Mouse (Mus musculus) layer of hippocampus, adult 8-10 months (tissue): ENCODE results near the gene L2hgdh. TPM values are rescaled to one million over a fixed set of nuclear protein-coding genes. Genes with fewer than 3 reads are reported as not detected.

Experiments used
- DNase-seq, 2 experiments: peaks; one replicate each; pipeline ENCODE4 v3.0.0; 2022; ENCODE audit warnings: low spot score in 2 of 2
- total RNA-seq, 4 experiments: library from RNA; stranded (reverse); gene quantifications; 2 replicates each; pipeline ENCODE4 v1.2.4; 2022

The L2hgdh gene
- total RNA-seq, result 10 to 100 TPM; 15.5 to 24.9 (median 18.6) TPM

- DNase-seq, result peak; percentile 91 to 94
Measured at GRCm38 (mm10) chr12:69724711-69725460, at the start of gene L2hgdh, which contains the start of gene Atp5s. Gene L2hgdh, minus strand, starts transcription at chr12:69724873. Gene Atp5s, plus strand, starts transcription at chr12:69724950.

- no peak for DNase-seq
Measured at GRCm38 (mm10) chr12:69768841-69769240, 44.2 kb upstream of the L2hgdh start.

DNA sequence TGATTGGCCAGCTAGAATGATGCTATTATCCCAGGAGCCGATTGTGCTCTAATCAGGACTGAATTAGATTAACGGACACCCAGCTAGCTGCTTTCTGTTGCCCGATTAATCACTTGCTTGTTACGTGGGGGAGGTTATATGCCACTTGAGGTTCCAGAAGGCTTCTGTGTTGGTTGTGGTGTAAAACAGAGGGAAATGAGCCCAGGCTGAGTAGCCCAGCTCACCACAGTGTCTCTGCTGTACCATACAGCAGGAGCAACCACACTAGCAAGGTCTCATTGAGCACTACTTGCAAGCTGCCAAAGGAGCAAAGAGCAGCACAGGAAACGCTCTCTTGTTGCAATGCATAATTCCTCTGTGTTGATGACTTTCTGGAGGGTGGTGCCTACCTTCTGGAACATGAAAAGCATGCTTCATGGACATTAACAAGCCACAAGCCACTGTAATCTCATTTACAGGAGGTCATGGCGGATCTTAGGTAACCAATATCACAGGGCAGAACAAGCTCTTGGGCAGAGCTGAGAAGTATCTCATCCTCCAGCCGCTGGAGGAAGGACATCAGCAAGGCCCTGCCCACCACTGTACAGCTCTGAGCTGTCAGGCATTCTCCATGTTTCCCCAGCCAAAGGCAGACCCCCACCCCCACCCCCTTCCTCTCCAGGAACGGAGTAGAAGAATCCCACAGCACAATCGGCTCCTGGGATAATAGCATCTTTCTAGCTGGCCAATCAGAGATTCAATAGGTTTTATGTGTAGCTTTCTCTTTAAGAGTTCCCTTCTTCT lies 43.0 kb upstream of the L2hgdh start:
- DNase-seq, result no peak

DNA sequence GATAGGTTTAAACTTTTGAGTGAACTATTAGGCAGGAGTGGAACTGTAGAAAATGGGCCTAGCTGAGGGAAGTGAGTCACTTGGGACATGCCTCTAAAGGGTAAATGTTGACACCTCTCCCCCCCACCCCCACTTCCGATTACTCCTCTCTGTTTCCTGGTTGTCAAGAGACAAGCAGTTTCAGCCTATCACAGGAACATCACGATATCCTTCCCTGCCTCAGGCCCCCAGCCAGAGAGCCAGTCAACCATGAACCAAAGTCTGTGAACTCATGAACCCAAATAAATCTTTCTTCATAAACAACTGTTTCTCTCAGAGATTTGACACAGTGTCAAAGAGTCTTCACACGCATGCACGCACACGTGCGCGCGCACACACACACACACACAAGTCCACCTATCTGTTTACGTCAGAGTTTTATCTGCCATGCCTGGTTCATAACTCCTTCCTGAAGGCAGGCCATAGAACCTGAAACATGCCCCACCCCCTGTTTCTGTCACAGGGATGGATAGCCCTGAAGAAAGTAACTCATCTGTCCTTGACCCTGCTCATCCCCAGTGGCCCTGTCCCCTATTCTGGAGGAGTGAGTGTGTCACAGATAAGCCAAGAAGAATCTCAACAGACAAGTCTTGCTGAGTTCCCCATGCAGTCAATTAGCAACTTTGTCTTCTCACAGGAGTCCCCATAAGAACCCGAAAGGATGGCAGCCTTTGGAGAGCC lies 41.7 kb upstream of the L2hgdh start:
- DNase-seq, result no peak

DNA sequence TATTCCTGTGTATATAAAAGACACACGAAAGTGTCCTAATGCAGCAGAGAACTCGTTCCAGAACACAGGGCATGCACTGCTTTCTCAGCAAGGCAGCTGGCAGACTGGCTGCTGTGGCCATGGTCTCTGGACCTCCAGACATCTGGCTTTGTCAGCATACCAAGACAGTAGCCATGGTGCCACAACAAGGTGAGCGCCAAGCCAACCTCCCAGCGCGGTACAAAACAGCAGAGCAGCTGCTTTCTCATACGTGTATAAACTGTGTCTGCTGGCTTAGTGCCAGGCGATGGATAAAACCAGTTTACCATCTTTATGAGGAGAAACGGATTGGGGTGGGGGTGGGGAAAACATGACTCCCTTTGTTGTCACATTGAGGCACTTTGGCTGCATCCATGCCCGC lies 40.9 kb upstream of the L2hgdh start:
- DNase-seq, result no peak

DNA sequence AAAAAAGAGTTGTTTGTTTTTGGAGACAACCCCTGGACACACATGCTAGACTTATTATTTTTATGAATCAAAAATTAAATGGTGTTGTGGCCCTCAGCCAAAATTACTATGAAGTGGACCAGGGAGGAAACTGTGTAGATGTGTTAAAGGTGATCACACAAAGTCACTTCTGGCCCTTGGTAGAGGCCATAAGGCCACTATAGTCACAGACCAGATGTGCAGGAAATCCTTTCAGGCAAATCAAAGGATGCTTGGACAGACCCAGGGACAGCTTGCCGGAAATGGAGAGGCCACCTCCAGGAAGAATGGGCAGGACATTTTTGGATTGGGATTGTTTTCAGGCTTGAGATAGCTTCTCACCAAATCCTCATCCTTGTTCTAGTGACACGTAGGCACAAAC lies 36.9 kb upstream of the L2hgdh start:
- DNase-seq, result no peak

GRCm38 (mm10) chr12:69760743-69761406 lies 36.2 kb upstream of the L2hgdh start:
- no peak for DNase-seq

- no peak for DNase-seq
Measured at GRCm38 (mm10) chr12:69760014-69760413, 35.3 kb upstream of the L2hgdh start.

- DNase-seq, result no peak
Measured at GRCm38 (mm10) chr12:69759267-69759885, 34.7 kb upstream of the L2hgdh start.

DNA sequence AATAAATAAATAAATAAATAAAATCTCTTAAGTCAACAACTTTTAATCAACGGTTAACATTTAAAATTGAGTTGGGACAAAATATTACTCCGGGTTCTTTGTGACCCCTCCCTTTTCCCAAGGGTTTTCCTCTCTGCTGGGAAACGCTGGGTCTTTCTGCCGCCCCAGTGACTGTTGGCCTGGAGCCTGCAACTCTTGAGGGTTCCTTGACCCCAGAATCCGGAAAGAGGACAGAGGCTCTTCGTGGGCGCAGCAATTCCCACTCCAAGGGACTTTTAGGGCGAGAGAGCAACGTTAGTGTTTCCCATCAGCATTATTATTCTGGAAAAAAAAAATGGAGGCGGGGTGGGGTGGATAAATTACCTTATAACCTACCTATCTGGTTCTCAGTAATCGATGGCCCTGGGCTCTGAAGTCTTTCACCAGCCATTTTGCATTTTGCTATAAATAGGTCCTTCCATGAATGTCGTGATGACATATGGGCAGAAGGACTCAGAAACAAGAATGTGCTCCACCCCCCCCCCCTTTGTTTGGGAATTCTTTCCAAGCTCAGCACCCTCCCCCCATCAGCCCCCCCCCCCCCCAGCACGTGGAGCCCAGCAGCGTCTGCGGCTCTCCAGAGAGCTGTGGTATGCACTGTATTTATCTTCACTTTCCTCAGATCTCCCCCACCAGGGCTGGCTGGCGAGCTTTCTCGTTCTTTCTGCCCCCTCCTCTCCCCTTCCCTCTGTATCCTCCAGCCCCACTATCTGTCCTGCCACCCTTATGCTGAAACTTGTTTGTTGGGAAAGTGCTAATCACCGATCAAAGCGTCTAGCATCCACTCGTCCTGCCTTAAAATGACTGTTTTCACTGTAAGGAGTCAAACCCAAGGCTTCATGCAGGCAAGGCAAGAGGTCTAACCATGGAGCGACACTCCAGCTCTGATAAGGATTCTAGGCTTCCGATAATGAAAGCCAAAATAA lies 33.8 kb upstream of the L2hgdh start:
- DNase-seq, result no peak

DNA sequence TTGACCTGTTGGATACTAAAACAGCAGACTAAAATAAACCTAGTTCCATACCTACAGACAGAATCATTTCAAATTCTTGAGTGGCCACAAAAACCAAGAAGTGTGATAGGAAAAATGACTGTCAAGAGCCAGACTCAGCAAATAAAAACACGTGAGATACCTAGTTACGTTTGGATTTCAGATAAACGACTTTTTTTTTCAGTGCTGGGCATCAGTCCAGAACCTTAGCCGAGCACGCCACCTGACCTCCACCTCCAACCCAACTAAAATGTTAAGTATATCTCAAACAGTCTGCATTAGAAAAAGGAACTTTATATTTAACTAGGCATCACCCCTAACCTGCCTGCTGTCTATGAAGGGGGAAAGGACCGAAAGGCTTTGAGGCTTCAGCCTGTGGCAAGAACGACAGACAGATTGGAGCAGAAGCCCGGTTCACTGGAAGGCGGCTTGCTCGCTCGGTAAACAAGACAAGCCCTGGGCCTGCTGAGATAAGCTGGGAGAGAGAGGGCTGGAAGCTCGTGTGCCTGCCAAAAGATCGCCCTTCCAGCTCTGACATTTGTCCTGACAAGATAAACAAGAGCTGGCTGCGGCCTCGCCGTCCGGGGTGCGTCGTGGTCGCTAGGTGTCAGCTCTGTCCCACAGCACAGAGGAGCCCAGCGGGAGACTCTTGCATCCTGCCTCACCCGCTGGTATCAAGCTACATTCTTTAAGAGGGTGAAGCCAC lies 32.9 kb upstream of the L2hgdh start:
- DNase-seq, result peak; percentile 49 to 73

DNA sequence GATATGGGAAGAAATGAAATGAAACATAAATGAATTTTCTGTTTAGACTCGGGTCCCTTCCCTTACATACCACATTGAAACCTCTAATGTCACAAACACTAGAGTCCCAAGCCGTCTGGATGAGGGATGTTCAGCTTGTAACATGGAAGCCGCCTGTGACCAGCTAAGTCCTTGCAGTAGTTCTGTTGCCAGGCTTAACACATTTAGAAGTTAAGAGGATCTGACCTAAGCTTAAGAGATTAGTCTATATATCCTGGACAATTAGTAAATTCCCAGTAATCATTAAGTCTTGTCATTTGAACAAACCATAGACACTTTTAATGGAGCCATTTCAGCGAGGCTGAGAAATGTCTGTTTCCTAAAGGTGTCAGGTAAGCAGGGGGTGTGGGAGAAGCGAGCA lies 31.3 kb upstream of the L2hgdh start:
- DNase-seq, result no peak

DNA sequence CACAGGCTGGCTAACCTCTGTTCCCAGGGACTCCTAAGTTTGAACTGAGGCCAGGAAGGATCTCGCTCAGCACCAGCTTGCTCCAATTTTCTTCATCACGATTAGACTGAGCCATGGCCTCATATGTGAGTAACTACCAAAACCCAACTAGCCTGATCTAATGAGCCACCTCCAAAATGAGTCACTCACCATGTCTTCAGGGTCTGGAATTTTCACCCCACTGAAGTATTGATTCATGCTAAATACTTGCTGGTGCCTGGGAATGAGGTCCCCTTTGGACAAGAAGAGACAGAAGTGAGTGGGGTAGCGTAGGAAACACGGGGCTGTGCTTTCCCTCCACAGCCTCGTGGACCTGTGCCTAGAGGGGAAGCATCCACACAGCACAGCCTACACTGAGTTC lies 29.3 kb upstream of the L2hgdh start:
- DNase-seq, result no peak

- DNase-seq, result no peak
Measured at GRCm38 (mm10) chr12:69751864-69752341, 27.2 kb upstream of the L2hgdh start.

GRCm38 (mm10) chr12:69744138-69744537 lies 19.5 kb upstream of the L2hgdh start:
- DNase-seq, result no peak

GRCm38 (mm10) chr12:69741965-69742364 lies 17.3 kb upstream of the L2hgdh start:
- DNase-seq, result no peak

DNA sequence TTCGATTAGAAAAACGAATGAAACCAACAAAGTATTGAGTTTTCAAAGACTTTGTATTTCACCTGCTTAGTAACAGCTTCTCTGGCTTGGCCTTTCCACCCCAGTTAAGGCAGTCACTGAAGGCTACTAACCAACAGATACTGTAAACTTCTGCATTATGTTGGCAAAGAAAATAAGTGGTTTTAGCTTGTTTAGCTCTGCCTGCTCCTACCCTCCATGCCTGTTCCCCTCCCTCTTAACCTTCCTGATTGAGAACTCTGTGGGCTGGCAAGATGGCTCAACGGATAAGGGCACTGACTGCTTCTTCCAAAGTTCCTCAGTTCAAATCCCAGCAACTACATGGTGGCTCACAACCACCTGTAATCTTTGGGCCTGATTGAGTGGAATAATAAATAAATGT lies 9.2 kb upstream of the L2hgdh start:
- DNase-seq, result no peak

GRCm38 (mm10) chr12:69733518-69733917 lies 8.8 kb upstream of the L2hgdh start:
- no peak for DNase-seq

DNA sequence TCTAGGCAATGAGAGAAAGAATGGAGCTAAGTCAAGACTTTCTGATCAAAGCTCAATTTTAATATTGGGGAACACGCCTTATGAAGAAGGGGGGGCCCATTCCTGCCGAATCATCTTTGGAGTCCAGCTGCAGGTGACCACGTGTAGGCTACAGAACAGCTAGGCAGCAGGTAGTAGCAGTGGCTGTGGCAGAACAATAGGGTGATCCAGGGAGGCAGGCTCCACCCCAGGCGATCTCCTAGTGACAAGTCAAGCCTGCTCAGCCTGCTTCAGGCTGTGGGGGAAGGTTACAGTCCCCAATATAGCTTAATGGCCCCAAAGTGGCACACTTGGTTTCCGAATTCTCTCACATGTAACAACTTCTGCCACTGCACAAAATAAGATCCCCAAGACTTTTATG lies 7.5 kb upstream of the L2hgdh start:
- DNase-seq, result no peak
